Mouse (Mus musculus): ENCODE results near the gene Cd69.

The Cd69 gene

DNA sequence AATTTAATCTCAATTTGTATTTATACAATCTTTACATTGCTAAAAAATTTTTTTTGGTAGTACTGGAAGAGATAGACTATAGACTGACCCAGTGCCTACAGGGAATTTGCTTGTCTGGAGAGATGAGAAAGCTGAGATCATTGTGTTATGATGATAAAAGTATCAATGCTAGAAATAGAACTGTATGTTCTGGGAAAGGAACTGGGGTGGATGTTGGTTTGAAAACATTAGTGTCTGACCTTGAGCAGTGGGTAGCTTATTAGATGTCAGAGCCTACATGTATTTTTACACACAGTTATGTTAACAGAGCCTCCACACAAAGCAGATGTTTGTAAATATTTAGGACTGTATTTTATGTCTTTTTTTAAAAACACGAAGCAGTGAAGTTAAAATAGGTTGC, 51.1 kb downstream of the Cd69 start:
- no peak for DNase-seq (ENCODE audit: low read depth, low spot score)

DNA sequence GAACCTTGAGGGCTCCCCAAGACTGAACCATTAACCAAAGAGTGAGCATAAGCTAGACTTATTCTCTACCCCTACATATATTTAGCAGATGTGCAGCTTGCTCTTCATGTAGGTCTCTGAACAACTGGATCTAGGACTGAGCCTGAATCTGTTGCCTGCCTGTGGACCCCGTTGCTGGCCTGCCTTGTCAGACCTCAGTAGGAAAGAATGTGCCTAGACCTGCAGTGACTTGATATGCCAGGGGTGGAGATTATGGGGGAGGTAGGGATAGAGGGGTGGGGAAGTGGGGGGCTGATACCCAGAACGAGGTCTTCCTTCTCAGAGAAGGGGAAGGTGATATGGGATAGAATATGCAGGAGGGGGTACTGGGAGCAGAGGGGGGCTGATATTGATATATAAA, 51.6 kb downstream of the Cd69 start:
- DNase-seq (ENCODE audit: low read depth, low spot score), result no peak

DNA sequence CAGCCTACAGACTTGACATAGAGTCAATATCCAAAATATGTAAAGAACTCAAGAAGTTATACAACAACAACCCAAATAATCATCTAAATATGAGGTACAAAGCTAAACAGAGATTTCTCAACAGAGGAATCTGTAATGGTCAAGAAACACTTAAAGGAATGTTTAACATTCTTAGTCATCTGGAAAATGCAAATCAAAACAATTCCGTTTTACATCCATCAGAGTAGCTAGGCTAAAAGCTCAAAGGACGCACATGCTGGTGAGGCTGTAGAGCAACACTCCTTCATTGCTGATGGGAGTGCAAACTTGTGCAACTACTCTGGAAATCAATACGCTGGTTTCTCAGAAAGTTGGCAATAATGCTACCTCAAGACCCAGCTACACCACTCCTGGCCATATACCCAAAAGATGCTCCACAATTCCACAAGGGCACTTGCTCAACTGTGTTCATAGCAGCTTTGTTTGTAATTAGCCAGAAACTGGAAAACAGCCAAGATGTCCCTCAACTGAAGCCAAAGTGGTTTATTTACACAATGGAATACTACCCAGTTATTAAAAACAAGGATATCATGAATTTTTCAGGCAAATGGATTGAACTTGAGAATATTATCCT, 52.9 kb downstream of the Cd69 start:
- DNase-seq (ENCODE audit: low read depth, low spot score), result no peak

DNA sequence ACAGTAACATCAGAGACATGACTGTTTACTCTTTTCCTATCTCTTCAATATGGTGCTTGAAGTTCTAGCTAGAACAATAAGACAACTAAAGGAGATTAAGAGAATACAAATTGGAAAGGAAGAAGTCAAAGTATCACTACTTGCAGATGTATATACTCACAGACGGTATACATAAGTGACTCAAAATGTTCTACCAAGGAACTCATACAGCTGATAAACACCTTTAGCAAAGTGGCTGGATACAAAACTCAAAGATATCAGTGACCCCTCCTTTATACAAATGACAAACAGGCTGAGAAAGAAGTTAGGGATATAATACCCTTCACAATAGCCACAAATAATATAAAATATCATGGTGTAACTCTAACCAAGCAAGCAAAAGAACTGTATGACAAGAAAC, 54.2 kb downstream of the Cd69 start:
- DNase-seq (ENCODE audit: low read depth, low spot score), result no peak

DNA sequence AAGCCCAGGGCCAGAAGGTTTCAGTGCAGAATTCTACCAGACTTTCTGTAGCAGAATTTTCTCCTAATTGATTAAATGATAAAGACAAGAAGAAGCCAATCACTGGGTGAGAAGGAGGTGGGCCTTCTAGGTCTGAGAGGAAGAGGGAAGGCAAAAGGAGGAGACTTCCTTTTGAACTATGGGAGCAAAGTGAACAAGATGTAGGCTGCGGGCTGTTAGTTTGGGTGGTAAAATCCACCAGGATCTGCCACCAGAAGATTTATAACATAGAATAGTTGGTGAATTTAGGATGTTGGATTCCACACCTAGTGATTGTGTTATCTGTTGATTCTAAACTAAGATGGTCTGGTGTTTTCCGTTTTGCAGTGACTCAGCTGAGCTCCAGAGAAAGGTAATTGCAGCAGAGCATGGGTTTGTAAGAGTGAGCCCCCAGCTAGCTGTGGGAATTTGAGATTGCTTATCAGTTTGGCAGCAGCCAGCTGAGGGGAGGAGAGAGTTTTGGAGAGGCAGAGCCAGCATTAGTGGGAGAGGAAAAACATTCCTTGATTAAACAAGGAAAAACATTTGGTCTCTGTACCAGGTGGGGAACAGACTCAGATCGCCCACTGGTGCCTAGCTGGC, 55.2 kb downstream of the Cd69 start:
- DNase-seq (ENCODE audit: low read depth, low spot score), result no peak

DNA sequence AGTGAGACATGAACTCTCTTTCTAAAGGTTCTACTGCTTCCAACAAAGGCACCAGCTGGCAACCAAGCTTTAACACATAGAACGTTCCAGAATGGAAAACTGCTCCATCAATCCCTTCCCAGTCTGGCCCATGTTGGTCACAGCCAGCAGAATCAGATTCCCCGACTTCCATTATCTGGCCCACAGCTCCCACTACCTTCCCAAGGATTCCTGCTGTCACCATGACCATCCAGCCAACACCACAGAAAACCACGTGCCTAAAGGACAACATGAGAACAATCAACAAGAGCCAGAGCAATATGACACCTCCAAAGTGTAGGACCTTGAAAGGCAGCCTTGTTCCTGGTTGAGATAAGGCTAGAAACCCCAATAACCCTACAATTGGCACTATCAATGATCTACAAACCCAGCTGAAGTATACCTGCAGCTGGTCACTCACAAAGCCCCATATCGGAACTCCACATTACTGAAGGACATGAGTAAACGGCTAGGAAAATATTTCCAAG, 57.0 kb downstream of the Cd69 start:
- no peak for DNase-seq (ENCODE audit: low read depth, low spot score)
